Comparison of ENCODE assay signal across 10 mouse cellular contexts in the genomic region with DNA sequence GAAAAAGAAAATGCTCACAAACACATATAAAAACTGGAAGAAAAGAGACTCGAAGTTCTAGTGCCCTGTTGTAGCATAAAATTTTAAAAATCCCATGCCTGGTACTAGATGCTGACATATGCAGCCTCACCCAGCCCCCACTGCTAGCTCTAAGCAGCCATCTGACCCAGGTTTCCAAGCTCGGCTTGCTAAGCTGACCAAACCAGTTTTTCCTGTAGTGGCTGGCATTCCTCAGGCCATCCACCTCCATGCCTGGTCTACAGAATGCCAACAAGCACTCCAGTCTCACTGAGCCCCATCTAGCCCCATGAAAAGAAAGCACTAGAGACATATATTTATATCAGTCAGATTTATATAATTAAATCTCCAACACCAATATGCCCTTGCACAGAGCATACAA.
DNase-seq lines count a peak whose midpoint lies in the region; ATAC-seq lines count a peak whose summit lies in the region.
"Had no signal": no experiment of that assay in that cellular context is flagged by ENCODE, and none has a peak within 500 bp of the region (broad histone marks: within the 10 kb centered on the region; RNA-seq: fewer than 3 reads in every experiment).

No protein-coding gene starts in this region.

- ATAC-seq in embryonic facial prominence, embryonic 14.5 days (ENCODE audit: low read depth), result peak; percentile 94
- ATAC-seq in kidney, embryonic 16.5 days (ENCODE audit: low FRiP score, low TSS enrichment), result peak; percentile 92
- no peak for ATAC-seq in forebrain, embryonic 16.5 days

- peak; percentile 45 for DNase-seq in embryonic facial prominence, embryonic 10.5 days (ENCODE audit: low spot score)
- peak; percentile 76 for DNase-seq in embryonic facial prominence, embryonic 14.5 days (ENCODE audit: low spot score)
- peak; percentile 58 for DNase-seq in lung, postnatal 10 days
- DNase-seq in left cerebral cortex, postnatal 36 days (ENCODE audit: low spot score in 2 of 2), result no peak
- no peak for DNase-seq in cerebellum, postnatal 4 days (ENCODE audit: low spot score in 2 of 2)
- DNase-seq: cerebellum, adult 11-12 months; thymus, postnatal 25 days had no signal

- no peaks in the 10 kb centered on the region for H3K27me3 ChIP-seq in embryonic facial prominence, embryonic 10.5 days (replicated peaks; ENCODE audit: low read depth, poor library complexity, severe bottlenecking)
- no peaks in the 10 kb centered on the region for H3K27me3 ChIP-seq in embryonic facial prominence, embryonic 14.5 days (replicated peaks; ENCODE audit: control insufficient read depth, insufficient read depth, low read length)
- no peaks in the 10 kb centered on the region for H3K27me3 ChIP-seq in kidney, embryonic 16.5 days (ENCODE audit: insufficient read depth, low read length)
- no peaks in the 10 kb centered on the region for H3K27me3 ChIP-seq in forebrain, embryonic 16.5 days (replicated peaks; ENCODE audit: control insufficient read depth, insufficient read depth, low read length)

- H3K4me3 ChIP-seq in embryonic facial prominence, embryonic 10.5 days, result no peak overlapping the region
- H3K4me3 ChIP-seq in embryonic facial prominence, embryonic 14.5 days (ENCODE audit: low read depth, low read length), result no peak overlapping the region
- no peak overlapping the region for H3K4me3 ChIP-seq in kidney, embryonic 16.5 days (ENCODE audit: low read length)
- H3K4me3 ChIP-seq in forebrain, embryonic 16.5 days (replicated peaks; ENCODE audit: low read length), result no peak overlapping the region
- H3K4me3 ChIP-seq: erythroblast, embryonic 14.5 days had no signal

- WGBS in embryonic facial prominence, embryonic 10.5 days, result 41% methylated on average over 2 of the region's 2 CpGs
- 27% methylated on average over 2 of the region's 2 CpGs for WGBS in embryonic facial prominence, embryonic 14.5 days
- WGBS in kidney, embryonic 16.5 days, result 23% methylated on average over 2 of the region's 2 CpGs
- 56% methylated on average over 2 of the region's 2 CpGs for WGBS in forebrain, embryonic 16.5 days

- no peak overlapping the region for H3K9ac ChIP-seq in embryonic facial prominence, embryonic 14.5 days (ENCODE audit: low read depth, low read length)
- H3K9ac ChIP-seq in kidney, embryonic 16.5 days (replicated peaks; ENCODE audit: low read length), result no peak overlapping the region
- no peak overlapping the region for H3K9ac ChIP-seq in forebrain, embryonic 16.5 days (replicated peaks; ENCODE audit: low read depth, low read length)

- no peaks in the 10 kb centered on the region for H3K9me3 ChIP-seq in embryonic facial prominence, embryonic 10.5 days
- H3K9me3 ChIP-seq in embryonic facial prominence, embryonic 14.5 days (ENCODE audit: control insufficient read depth, low read length), result no peaks in the 10 kb centered on the region
- H3K9me3 ChIP-seq in kidney, embryonic 16.5 days (ENCODE audit: low read length), result no peaks in the 10 kb centered on the region
- no peaks in the 10 kb centered on the region for H3K9me3 ChIP-seq in forebrain, embryonic 16.5 days (ENCODE audit: control insufficient read depth, low read length)

- H3K4me1 ChIP-seq in embryonic facial prominence, embryonic 10.5 days, result no peaks in the 10 kb centered on the region
- H3K4me1 ChIP-seq in embryonic facial prominence, embryonic 14.5 days (ENCODE audit: control insufficient read depth, insufficient read depth, low read length), result no peaks in the 10 kb centered on the region
- no peaks in the 10 kb centered on the region for H3K4me1 ChIP-seq in kidney, embryonic 16.5 days (ENCODE audit: insufficient read depth, low read length)
- H3K4me1 ChIP-seq in forebrain, embryonic 16.5 days (replicated peaks; ENCODE audit: control insufficient read depth, insufficient read depth, low read length), result no peaks in the 10 kb centered on the region

- intact Hi-C loops in left cerebral cortex, postnatal 36 days (cut with DNase I), result no loop called here

- H3K36me3 ChIP-seq in embryonic facial prominence, embryonic 10.5 days (replicated peaks), result no peaks in the 10 kb centered on the region
- H3K36me3 ChIP-seq in embryonic facial prominence, embryonic 14.5 days (ENCODE audit: control insufficient read depth, insufficient read depth, low read length), result no peaks in the 10 kb centered on the region
- no peaks in the 10 kb centered on the region for H3K36me3 ChIP-seq in kidney, embryonic 16.5 days (ENCODE audit: insufficient read depth, low read length)
- H3K36me3 ChIP-seq in forebrain, embryonic 16.5 days (ENCODE audit: control insufficient read depth, insufficient read depth), result no peaks in the 10 kb centered on the region

- no peak overlapping the region for H3K27ac ChIP-seq in embryonic facial prominence, embryonic 10.5 days (replicated peaks)
- no peak overlapping the region for H3K27ac ChIP-seq in embryonic facial prominence, embryonic 14.5 days (replicated peaks; ENCODE audit: low read depth, low read length)
- H3K27ac ChIP-seq in kidney, embryonic 16.5 days (ENCODE audit: low read length), result no peak overlapping the region
- H3K27ac ChIP-seq in forebrain, embryonic 16.5 days (ENCODE audit: low read length), result no peak overlapping the region

- no peak overlapping the region for H3K4me2 ChIP-seq in embryonic facial prominence, embryonic 14.5 days (ENCODE audit: low read depth, low read length)
- no peak overlapping the region for H3K4me2 ChIP-seq in kidney, embryonic 16.5 days (replicated peaks; ENCODE audit: low read depth, low read length)
- H3K4me2 ChIP-seq in forebrain, embryonic 16.5 days (ENCODE audit: low read length), result no peak overlapping the region

Comparison
In these comparisons a context has a peak if more than half of its experiments do, and no peak if none do; other contexts are left out.
1. DNase-seq: peak in embryonic facial prominence, embryonic 10.5 days (single experiment), embryonic facial prominence, embryonic 14.5 days (single experiment) and lung, postnatal 10 days (single experiment); none in left cerebral cortex, postnatal 36 days (0 of 2) and cerebellum, postnatal 4 days (0 of 2).